Mouse (Mus musculus): ENCODE data around the gene Clec2g. TPM values are rescaled to one million over a fixed set of nuclear protein-coding genes. Genes with fewer than 3 reads are reported as not detected.
"Not testable (repeated sequence)": the region's sequence is repeated elsewhere in the genome, so short reads cannot be mapped to it uniquely, and the experiment has no call there.

Gene Clec2g
- polyA plus RNA-seq, 1 experiment from 2014 or later, result not detected

DNA sequence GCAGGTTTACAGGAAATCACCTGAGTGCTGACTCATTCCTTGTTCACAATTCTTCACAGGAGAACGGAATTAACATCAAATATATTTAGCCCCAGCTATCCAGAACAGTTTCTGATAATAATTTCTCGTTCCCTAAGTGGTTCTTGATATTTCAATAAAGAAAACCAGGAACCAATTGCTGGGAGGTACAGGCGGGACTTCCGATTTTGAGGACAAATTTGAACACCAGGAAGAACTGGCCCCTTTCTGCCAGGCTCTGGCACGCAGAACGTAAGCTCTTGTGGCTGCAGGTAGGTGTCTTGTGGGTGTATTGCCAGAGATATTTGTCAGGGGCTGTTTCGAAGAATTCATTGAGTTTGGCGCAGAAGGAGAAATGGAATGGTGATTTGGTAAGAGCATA, 74.4 kb downstream of the Clec2g start:
- H3K9me3 ChIP-seq (replicated peaks), result no peaks in the 10 kb centered on the region
- ATAC-seq, result no peak
- no peaks in the 10 kb centered on the region for H3K36me3 ChIP-seq
- no peak overlapping the region for H3K4me3 ChIP-seq
- H3K27ac ChIP-seq, result no peak overlapping the region
- H3K4me1 ChIP-seq, result no peaks in the 10 kb centered on the region
- no peak overlapping the region for H3K9ac ChIP-seq
- no peak overlapping the region for H3K4me2 ChIP-seq
- no peaks in the 10 kb centered on the region for H3K27me3 ChIP-seq (replicated peaks)
- WGBS (ENCODE audit: insufficient replicate concordance), result 73% methylated on average over 8 of the region's 8 CpGs

GRCm38 (mm10) chr6:129009846-129010504, 75.8 kb downstream of the Clec2g start:
- H3K36me3 ChIP-seq; H3K4me3 ChIP-seq; ATAC-seq; H3K4me1 ChIP-seq; H3K27me3 ChIP-seq (replicated peaks); H3K27ac ChIP-seq; H3K4me2 ChIP-seq; H3K9me3 ChIP-seq (replicated peaks); H3K9ac ChIP-seq: not testable (repeated sequence)
- WGBS (ENCODE audit: insufficient replicate concordance), result 62% methylated on average over 7 of the region's 7 CpGs

DNA sequence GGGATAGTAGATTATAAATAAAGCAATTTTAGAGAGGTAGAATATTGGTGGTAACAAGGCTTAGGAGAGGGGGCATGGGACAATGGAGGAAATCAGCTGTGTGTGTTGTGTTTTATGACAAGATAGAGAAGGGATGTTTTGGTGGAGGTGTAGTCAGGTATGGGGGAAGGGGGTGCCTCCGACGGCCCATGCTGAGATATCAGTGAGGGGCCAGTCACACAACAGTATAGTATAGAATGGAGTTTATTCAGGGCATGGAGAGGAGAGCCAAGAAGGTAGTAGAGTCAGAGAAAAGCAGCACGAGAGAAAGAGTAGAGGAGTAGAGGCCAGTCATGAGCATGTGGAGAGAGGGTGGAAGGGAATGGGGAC, 76.3 kb downstream of the Clec2g start:
- Histone ChIP-seq H3K4me3 (no peak overlapping the region), H3K27me3 (replicated peaks) (no peaks in the 10 kb centered on the region), H3K9ac (no peak overlapping the region), H3K9me3 (replicated peaks) (no peaks in the 10 kb centered on the region), H3K4me1 (no peaks in the 10 kb centered on the region), H3K4me2 (no peak overlapping the region), H3K27ac (no peak overlapping the region), H3K36me3 (no peaks in the 10 kb centered on the region)
- 68% methylated on average over 3 of the region's 3 CpGs for WGBS (ENCODE audit: insufficient replicate concordance)
- ATAC-seq, result no peak

- WGBS (ENCODE audit: insufficient replicate concordance), result 87% methylated on average over 20 of the region's 23 CpGs
- not testable (repeated sequence) for H3K27ac ChIP-seq; H3K4me2 ChIP-seq; H3K27me3 ChIP-seq (replicated peaks); H3K9me3 ChIP-seq (replicated peaks); H3K9ac ChIP-seq; H3K4me1 ChIP-seq; ATAC-seq; H3K4me3 ChIP-seq; H3K36me3 ChIP-seq
Observed at GRCm38 (mm10) chr6:129012012-129012411, 77.8 kb downstream of the Clec2g start.

- Histone ChIP-seq H3K36me3 (no peaks in the 10 kb centered on the region), H3K27me3 (replicated peaks) (no peaks in the 10 kb centered on the region), H3K27ac (no peak overlapping the region), H3K9ac (no peak overlapping the region), H3K4me2 (no peak overlapping the region), H3K4me1 (no peaks in the 10 kb centered on the region), H3K4me3 (no peak overlapping the region), H3K9me3 (replicated peaks) (no peaks in the 10 kb centered on the region)
- 50% methylated on average over 1 of the region's 1 CpGs for WGBS (ENCODE audit: insufficient replicate concordance)
- no peak for ATAC-seq
Observed at GRCm38 (mm10) chr6:129012966-129013365, 78.8 kb downstream of the Clec2g start.

- Histone ChIP-seq H3K4me3 (no peak overlapping the region), H3K4me1 (no peaks in the 10 kb centered on the region), H3K36me3 (no peaks in the 10 kb centered on the region), H3K9ac (no peak overlapping the region), H3K27ac (no peak overlapping the region), H3K27me3 (replicated peaks) (no peaks in the 10 kb centered on the region), H3K9me3 (replicated peaks) (no peaks in the 10 kb centered on the region), H3K4me2 (no peak overlapping the region)
- WGBS (ENCODE audit: insufficient replicate concordance), result 69% methylated on average over 5 of the region's 5 CpGs
- no peak for ATAC-seq
Observed at GRCm38 (mm10) chr6:129013762-129014276, 79.6 kb downstream of the Clec2g start.

- H3K9me3 ChIP-seq (replicated peaks), result no peaks in the 10 kb centered on the region
- 43% methylated on average over 1 of the region's 1 CpGs for WGBS (ENCODE audit: insufficient replicate concordance)
- no peaks in the 10 kb centered on the region for H3K27me3 ChIP-seq (replicated peaks)
- H3K36me3 ChIP-seq, result no peaks in the 10 kb centered on the region
- H3K4me2 ChIP-seq, result no peak overlapping the region
- H3K4me1 ChIP-seq, result no peaks in the 10 kb centered on the region
- H3K4me3 ChIP-seq, result no peak overlapping the region
- ATAC-seq, result no peak
- no peak overlapping the region for H3K9ac ChIP-seq
- no peak overlapping the region for H3K27ac ChIP-seq
Observed at GRCm38 (mm10) chr6:129014399-129014798, 80.2 kb downstream of the Clec2g start.

DNA sequence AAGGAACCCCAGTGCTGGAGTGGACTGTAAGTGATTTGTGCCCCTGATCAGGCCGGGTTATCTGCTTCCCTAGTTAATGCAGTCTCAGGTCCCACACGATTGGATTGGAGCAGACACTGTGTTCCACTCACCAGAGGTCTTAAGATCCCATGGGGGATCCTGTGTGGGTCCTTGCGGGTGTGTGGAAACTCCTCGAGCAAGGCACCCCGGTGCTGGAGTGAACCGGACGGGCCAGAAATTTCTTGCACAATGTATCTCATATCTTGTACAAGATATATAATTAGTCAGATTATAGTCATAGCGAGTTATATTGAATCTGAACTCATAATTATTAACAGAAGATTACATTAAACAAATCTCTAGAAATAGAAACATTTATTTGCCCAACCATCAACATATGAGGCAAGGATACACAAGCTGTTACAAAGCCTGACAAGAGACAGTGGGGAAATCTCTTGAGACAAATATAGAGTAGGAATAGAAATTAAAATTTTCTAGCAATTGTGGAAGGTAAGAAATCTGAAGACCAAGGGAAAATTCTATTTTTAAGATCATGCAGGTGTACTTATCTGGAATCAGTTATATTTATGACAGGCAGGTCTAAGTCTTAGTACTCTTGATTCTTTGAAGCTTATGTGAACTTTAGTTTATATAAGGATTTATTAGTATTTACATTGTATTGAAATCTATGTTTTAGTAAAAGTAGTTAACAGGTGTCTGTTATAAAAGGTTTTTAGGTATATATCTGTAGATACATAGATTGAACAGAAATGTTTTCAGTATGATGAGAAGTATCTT, 93.5 kb downstream of the Clec2g start:
- Histone ChIP-seq H3K4me1 (no peaks in the 10 kb centered on the region), H3K4me3 (no peak overlapping the region), H3K9ac (no peak overlapping the region), H3K36me3 (no peaks in the 10 kb centered on the region), H3K27me3 (replicated peaks) (no peaks in the 10 kb centered on the region), H3K27ac (no peak overlapping the region), H3K4me2 (no peak overlapping the region), H3K9me3 (replicated peaks) (no peaks in the 10 kb centered on the region)
- 71% methylated on average over 8 of the region's 8 CpGs for WGBS (ENCODE audit: insufficient replicate concordance)
- ATAC-seq, result no peak

DNA sequence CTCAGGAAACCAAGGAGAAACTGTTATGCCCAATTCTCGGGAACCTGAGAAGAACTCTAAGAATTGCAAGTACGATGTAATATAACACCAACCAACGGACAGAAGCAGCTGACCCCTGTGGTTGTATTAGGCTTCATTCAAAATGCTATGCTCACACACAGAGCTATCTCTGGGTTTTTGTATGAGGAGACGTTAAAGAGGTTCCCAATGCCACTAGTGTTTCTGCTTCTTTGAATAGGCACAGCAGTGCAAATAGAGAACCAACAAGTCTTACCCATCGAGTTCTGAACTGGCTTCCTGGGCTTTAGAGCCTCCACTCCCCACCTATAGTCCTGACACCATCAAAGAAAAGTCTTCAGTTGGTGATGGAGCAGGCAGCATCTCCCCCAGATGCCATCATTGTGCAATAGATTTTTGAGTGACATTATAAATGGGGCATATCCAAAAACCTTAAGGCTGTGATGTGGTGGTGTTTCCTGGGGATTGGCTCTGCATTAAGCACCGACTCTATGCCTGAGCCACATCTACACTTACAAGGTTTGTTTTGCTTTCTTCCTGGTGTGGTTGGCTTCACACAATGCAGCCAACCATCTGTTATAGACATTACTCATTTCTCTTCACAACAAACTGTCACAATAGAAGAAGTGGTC, 96.1 kb downstream of the Clec2g start:
- no peaks in the 10 kb centered on the region for H3K36me3 ChIP-seq
- ATAC-seq, result no peak
- no peaks in the 10 kb centered on the region for H3K9me3 ChIP-seq (replicated peaks)
- H3K4me2 ChIP-seq, result no peak overlapping the region
- H3K4me1 ChIP-seq, result no peaks in the 10 kb centered on the region
- no peak overlapping the region for H3K9ac ChIP-seq
- no peaks in the 10 kb centered on the region for H3K27me3 ChIP-seq (replicated peaks)
- WGBS (ENCODE audit: insufficient replicate concordance), result 55% methylated on average over 6 of the region's 6 CpGs
- no peak overlapping the region for H3K4me3 ChIP-seq
- no peak overlapping the region for H3K27ac ChIP-seq

GRCm38 (mm10) chr6:129030964-129031363, 96.8 kb downstream of the Clec2g start:
- Histone ChIP-seq H3K9ac (no peak overlapping the region), H3K36me3 (no peaks in the 10 kb centered on the region), H3K4me2 (no peak overlapping the region), H3K27me3 (replicated peaks) (no peaks in the 10 kb centered on the region), H3K4me1 (no peaks in the 10 kb centered on the region), H3K27ac (no peak overlapping the region), H3K9me3 (replicated peaks) (no peaks in the 10 kb centered on the region), H3K4me3 (no peak overlapping the region)
- ATAC-seq, result no peak
- WGBS (ENCODE audit: insufficient replicate concordance), result 67% methylated on average over 2 of the region's 2 CpGs

- WGBS (ENCODE audit: insufficient replicate concordance), result 52% methylated on average over 2 of the region's 2 CpGs
- Histone ChIP-seq H3K9me3 (replicated peaks) (no peaks in the 10 kb centered on the region), H3K36me3 (no peaks in the 10 kb centered on the region), H3K9ac (no peak overlapping the region), H3K27ac (no peak overlapping the region), H3K27me3 (replicated peaks) (no peaks in the 10 kb centered on the region), H3K4me3 (no peak overlapping the region), H3K4me1 (no peaks in the 10 kb centered on the region), H3K4me2 (no peak overlapping the region)
- no peak for ATAC-seq
Observed at GRCm38 (mm10) chr6:129033397-129033796, 99.2 kb downstream of the Clec2g start.

Data from liver, embryonic 12.5 days (tissue).